Mouse (Mus musculus) small intestine, adult 2 months (tissue): Measurements from ENCODE around the gene Fam222b. TPM values are rescaled to one million over a fixed set of nuclear protein-coding genes. Genes with fewer than 3 reads are reported as not detected.

Experiments used
- H3K27ac ChIP-seq: fragments of 200-500 bp; 2 replicates; pipeline ENCODE4 v1.5.1; 2012; ENCODE audit warnings: low read depth, low read length, control low read depth, inconsistent platforms; ENCODE audit not compliant: insufficient read depth
- H3K27me3 ChIP-seq: fragments of 200-500 bp; 2 replicates; pipeline ENCODE4 v1.6.1; 2012; ENCODE audit warnings: mild to moderate bottlenecking, moderate library complexity, low read length, inconsistent platforms; ENCODE audit not compliant: control insufficient read depth, insufficient read depth
- H3K36me3 ChIP-seq: fragments of 200-500 bp; 2 replicates; pipeline ENCODE4 v1.6.1; 2012; ENCODE audit warnings: mild to moderate bottlenecking, low read length, control low read depth, inconsistent platforms; ENCODE audit not compliant: control insufficient read depth, insufficient read depth
- H3K4me1 ChIP-seq: fragments of 200-500 bp; 2 replicates; pipeline ENCODE4 v1.6.1; 2012; ENCODE audit warnings: low read length, inconsistent platforms, mixed read lengths; ENCODE audit not compliant: control insufficient read depth, insufficient read depth, insufficient read length
- H3K4me3 ChIP-seq: fragments of 200-500 bp; 2 replicates; pipeline ENCODE4 v1.5.1; 2012; ENCODE audit warnings: low read depth, mild to moderate bottlenecking, control low read depth, inconsistent platforms, low read length, moderate library complexity
- CTCF ChIP-seq: fragments of 200-500 bp; IDR thresholded peaks from 2 replicates; pipeline ENCODE4 v1.5.1; 2012; ENCODE audit warnings: low read depth, mild to moderate bottlenecking, control low read depth, inconsistent platforms, low read length, moderate library complexity, mixed read lengths; ENCODE audit not compliant: insufficient replicate concordance, insufficient read length; ENCODE audit errors: extremely low read depth
- POLR2A ChIP-seq: fragments of 200-500 bp; IDR thresholded peaks from 2 replicates; pipeline ENCODE4 v1.6.1; 2012; ENCODE audit warnings: low read depth, mild to moderate bottlenecking, control low read depth, inconsistent platforms, low read length, moderate library complexity
- WGBS: fragments of 180-500 bp; shearing (Covaris S2); methylation state at CpG from one replicate; pipeline ENCODE4 v1.1.7; 2018; 5-methylcytosine and 5-hydroxymethylcytosine counted together
- polyA plus RNA-seq: library from polyadenylated mRNA; depleted of rRNA; stranded (reverse); fragments of >200 nt; gene quantifications from 2 replicates; pipeline ENCODE4 v1.2.3, GENCODE M21; 2012

Gene Fam222b
- polyA plus RNA-seq, 1 experiment, result 29.2 TPM

DNA sequence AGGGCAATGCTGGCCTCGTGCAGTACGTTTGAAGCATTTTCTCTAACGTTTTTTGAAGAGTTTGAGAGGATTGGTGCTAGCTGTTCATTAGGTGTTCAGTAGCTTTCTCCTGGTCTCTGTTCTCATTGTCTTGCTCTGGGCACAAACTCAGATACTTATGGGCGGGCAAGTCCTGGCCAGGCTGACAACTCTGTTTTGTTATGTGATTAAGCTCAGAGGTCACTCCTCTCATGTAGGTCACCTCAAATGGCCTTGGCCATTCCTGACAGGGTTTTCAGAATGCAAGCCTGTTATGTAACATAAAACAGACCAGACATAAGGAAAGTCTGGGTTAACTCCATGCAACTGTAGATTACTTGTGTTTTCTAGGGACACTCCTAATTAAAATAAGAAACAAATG, 43.1 kb downstream of the Fam222b start:
- Histone ChIP-seq H3K27ac (no peak overlapping the region), H3K4me1 (peaks cover 3% of the 10 kb centered on the region; the same call in 1 of the 2 replicates)
- 76% methylated on average over 4 of the region's 4 CpGs for WGBS

DNA sequence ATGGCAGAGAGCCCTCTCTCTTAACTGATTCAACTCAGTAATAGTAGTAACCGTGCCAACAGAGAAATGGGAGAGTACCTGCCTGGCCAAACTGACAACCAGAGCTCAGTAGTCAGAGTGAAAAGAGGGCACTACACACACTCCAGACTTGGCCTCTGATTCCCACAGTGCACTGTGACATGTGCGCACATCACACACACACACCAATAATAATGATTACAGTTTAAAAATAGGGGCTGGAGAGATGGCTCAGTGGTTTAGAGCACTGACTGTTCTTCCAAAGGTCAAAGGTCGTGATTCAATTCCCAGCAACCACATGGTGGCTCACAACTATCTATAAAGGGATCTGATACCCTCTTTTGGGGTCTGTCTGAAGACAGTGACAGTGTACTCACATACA, 43.6 kb downstream of the Fam222b start:
- H3K27ac ChIP-seq, result no peak overlapping the region
- WGBS, result 77% methylated on average over 3 of the region's 3 CpGs
- H3K36me3 ChIP-seq, result no peaks in the 10 kb centered on the region
- H3K4me3 ChIP-seq, result no peak overlapping the region
- TF ChIP-seq POLR2A (no peak), CTCF (no peak)
- H3K27me3 ChIP-seq, result no peaks in the 10 kb centered on the region
- peaks cover 3% of the 10 kb centered on the region; the same call in 1 of the 2 replicates for H3K4me1 ChIP-seq

More for the DNA sequence above, 43.1 kb downstream of the Fam222b start:
- Histone ChIP-seq H3K4me3 (no peak overlapping the region), H3K27me3 (no peaks in the 10 kb centered on the region), H3K36me3 (no peaks in the 10 kb centered on the region)
- TF ChIP-seq POLR2A (no peak), CTCF (no peak)

DNA sequence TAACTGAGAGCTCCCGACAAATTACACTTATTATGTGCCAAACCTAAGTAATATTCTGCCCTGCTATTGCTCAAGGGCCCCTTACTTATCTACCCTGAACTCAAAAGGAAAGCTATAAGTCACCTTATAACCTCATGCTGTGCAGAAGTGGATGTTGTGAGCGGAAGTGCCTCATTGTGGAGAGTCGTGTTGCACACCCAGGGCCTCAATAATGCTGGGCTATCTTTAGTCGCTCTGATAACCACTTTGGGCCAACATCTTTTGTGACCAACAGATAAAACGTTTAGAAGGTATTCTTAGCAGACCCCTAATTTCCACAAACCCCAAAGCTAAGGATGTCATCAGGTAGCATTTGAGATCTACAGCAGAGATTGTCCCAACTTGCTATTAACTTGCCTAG, 46.2 kb downstream of the Fam222b start:
- Histone ChIP-seq H3K4me3 (no peak overlapping the region), H3K4me1 (no peaks in the 10 kb centered on the region; the same call in 1 of the 2 replicates), H3K27me3 (no peaks in the 10 kb centered on the region), H3K27ac (no peak overlapping the region), H3K36me3 (peaks cover 15% of the 10 kb centered on the region)
- WGBS, result 65% methylated on average over 5 of the region's 5 CpGs
- TF ChIP-seq POLR2A, result no peak
- TF ChIP-seq CTCF, result no peak

DNA sequence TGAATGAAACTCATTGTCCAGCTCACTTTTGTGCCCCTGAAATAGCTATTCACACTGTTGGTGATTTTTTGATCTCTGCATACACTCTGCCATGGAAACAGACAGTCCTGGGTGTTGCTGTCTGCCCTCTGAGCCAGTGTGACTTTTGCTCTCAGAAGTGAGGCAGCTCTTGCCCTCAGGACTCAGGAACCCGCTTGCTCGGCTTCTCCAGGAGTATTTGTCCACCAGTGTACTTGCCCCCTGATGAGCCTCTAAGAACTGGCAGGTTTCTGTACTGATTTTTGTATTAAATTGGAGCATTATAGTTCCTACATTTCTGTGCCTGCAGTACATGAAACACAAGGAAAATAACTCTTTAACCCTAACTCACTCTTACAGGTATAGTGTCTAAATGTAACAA, 49.1 kb downstream of the Fam222b start:
- 92% methylated on average over 2 of the region's 2 CpGs for WGBS
- TF ChIP-seq POLR2A, result no peak
- no peak for TF ChIP-seq CTCF
- Histone ChIP-seq H3K27ac (no peak overlapping the region), H3K4me3 (no peak overlapping the region), H3K36me3 (peaks cover 28% of the 10 kb centered on the region), H3K27me3 (no peaks in the 10 kb centered on the region), H3K4me1 (no peaks in the 10 kb centered on the region)

DNA sequence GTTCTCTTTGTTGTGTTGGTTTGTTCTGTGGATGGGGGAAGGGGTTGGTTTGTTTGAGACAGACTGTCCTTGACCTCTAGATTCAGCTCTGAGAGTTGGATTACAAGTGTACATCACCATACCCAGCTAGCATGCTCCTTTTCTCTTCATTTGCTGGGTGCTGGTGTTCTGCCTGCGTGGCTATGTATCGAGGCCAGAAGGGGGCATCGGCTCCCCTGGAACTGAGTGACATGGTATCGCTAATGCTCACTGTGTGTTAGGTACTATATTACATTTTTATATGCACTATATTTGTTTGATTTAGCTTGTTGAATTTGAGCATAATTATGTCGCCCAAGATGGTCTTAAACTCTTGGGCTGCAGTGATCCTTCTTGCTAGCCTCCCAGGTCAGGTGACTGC, 51.7 kb downstream of the Fam222b start:
- H3K27ac ChIP-seq, result no peak overlapping the region
- H3K4me3 ChIP-seq, result no peak overlapping the region
- WGBS, result 88% methylated on average over 5 of the region's 5 CpGs
- peaks cover 36% of the 10 kb centered on the region for H3K36me3 ChIP-seq
- no peaks in the 10 kb centered on the region for H3K27me3 ChIP-seq
- H3K4me1 ChIP-seq, result no peaks in the 10 kb centered on the region
- no peak for TF ChIP-seq POLR2A
- TF ChIP-seq CTCF, result no peak

DNA sequence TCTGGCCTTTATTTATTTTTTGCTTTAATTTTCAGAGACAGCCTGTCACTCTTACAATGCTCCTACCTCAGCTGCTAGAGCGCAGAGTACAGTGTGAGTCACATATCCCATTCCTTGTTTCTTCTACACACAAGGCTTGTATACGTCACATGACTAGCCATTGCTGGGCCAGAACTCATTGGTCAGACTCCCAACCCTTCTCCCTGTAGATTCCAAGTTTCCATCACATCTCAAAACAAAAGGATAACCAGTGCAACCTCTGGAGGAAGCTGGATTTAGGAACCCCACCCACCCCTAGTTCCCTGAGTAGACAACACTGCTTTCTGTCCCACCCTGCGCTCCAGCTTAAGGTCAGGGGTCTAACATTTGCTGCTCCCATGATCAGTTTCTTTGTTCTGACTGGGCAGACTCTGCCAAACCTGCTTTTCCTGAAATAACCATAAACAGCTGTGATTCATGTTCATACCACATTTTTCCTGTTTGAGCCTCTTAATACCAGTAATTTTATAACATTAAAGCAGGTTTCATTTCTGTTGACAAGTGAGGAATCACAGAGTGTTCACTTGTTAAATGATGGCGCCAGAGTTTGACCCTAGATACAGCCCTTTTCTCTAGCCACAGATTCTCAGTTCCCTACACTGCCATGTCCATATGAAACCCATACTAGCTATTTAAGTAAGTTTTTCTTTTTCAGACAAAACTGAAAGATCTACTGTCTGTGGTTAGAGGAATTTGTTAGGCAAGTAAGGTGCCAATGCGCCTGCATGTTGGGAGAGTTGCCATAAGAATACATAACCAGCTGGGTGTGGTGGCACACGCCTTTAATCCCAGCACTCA, 52.5 kb downstream of the Fam222b start:
- H3K27me3 ChIP-seq, result no peaks in the 10 kb centered on the region
- H3K27ac ChIP-seq, result no peak overlapping the region
- no peaks in the 10 kb centered on the region for H3K4me1 ChIP-seq
- no peak overlapping the region for H3K4me3 ChIP-seq
- peaks cover 36% of the 10 kb centered on the region for H3K36me3 ChIP-seq
- WGBS, result 87% methylated on average over 6 of the region's 6 CpGs
- TF ChIP-seq POLR2A (no peak), CTCF (no peak)

DNA sequence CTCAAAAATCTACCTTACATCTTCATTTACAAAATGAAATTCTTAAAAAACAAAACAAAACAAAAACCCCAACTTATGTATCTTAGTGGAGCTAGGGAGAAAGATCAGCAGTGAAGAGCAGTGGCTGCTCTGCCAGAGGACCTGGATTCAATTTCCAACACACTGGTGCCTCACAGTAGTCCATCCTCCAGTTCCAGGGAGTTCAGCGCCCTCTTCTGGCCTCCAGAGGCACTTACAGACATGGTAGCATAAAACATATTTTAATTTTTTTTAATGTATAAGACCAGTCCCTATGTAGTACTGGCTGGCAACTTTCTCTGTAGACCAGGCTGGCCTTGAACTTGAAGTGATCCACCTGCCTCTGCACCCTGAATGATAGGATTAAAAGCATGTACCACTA, 56.7 kb downstream of the Fam222b start:
- no peak overlapping the region for H3K4me3 ChIP-seq
- peak; percentile 60; the same call in 1 of the 2 replicates for TF ChIP-seq CTCF
- no peak for TF ChIP-seq POLR2A
- no peaks in the 10 kb centered on the region; the same call in 1 of the 2 replicates for H3K4me1 ChIP-seq
- no peak overlapping the region for H3K27ac ChIP-seq
- H3K36me3 ChIP-seq, result peaks cover 38% of the 10 kb centered on the region
- 50% methylated on average over 1 of the region's 1 CpGs for WGBS
- no peaks in the 10 kb centered on the region for H3K27me3 ChIP-seq
